Comparison of ENCODE assay signal across 21 mouse cellular contexts in genomic region chr2:6713529-6713928, GRCm38 (mm10).
DNase-seq lines count a peak whose midpoint lies in the region; ATAC-seq and TF ChIP-seq lines count a peak whose summit lies in the region.
"Had no signal": no experiment of that assay in that cellular context is flagged by ENCODE, and none has a peak within 500 bp of the region (broad histone marks: within the 10 kb centered on the region; RNA-seq: fewer than 3 reads in every experiment).

No protein-coding gene starts in this region.

- no peak overlapping the region for H3K27ac ChIP-seq in lung, postnatal 0 days (ENCODE audit: low read length)
- H3K27ac ChIP-seq in CH12.LX (ENCODE audit: insufficient read depth, low read depth): peak overlapping the region; percentile 9; the same call in 1 of the 2 replicates
- H3K27ac ChIP-seq: embryonic facial prominence, embryonic 15.5 days; forebrain, embryonic 10.5 days; forebrain, embryonic 15.5 days; hindbrain, embryonic 15.5 days had no signal

- peak; percentile 44 for DNase-seq in lung, postnatal 0 days (ENCODE audit: low spot score)
- no peak for DNase-seq in lung, postnatal 4 days
- DNase-seq in CH12.LX (ENCODE audit: extremely low read depth): no peak
- DNase-seq in embryo, embryonic 10 days (ENCODE audit: low spot score): no peak
- no peak for DNase-seq in cerebellum, postnatal 4 days (ENCODE audit: low spot score in 2 of 2)
- DNase-seq: adrenal gland, adult 8-10 months; adrenal gland, postnatal 36 days; cerebellum, adult 11-12 months; cerebellum, adult 9-10 months; cerebellum, postnatal 25 days; gastrocnemius, postnatal 10 days; heart, postnatal 36 days had no signal

- H3K9ac ChIP-seq in lung, postnatal 0 days (replicated peaks; ENCODE audit: low read depth): no peak overlapping the region
- H3K9ac ChIP-seq in CH12.LX (ENCODE audit: insufficient read depth, low read depth): peak overlapping the region; percentile 60
- H3K9ac ChIP-seq: embryonic facial prominence, embryonic 15.5 days; forebrain, embryonic 15.5 days; heart, embryonic 12.5 days; hindbrain, embryonic 15.5 days had no signal

- no peaks in the 10 kb centered on the region for H3K36me3 ChIP-seq in lung, postnatal 0 days (ENCODE audit: insufficient read depth, low read length)
- H3K36me3 ChIP-seq in CH12.LX (replicated peaks in 1 of 2; ENCODE audit: control insufficient read depth in 1 of 2, insufficient read depth in 1 of 2, low read length in 1 of 2): peaks cover 4 to 35% of the 10 kb centered on the region in 2 experiments
- H3K36me3 ChIP-seq: embryonic facial prominence, embryonic 15.5 days; forebrain, embryonic 10.5 days; heart, embryonic 12.5 days had no signal

- 81% methylated on average over 6 of the region's 6 CpGs for WGBS in lung, postnatal 0 days

- H3K4me2 ChIP-seq in lung, postnatal 0 days (replicated peaks; ENCODE audit: low read depth, low read length): no peak overlapping the region
- no peak overlapping the region; the same call in 1 of the 2 replicates for H3K4me2 ChIP-seq in CH12.LX (ENCODE audit: insufficient read depth, low read depth, poor library complexity, severe bottlenecking)
- H3K4me2 ChIP-seq: embryonic facial prominence, embryonic 15.5 days; forebrain, embryonic 15.5 days; heart, embryonic 12.5 days; hindbrain, embryonic 15.5 days had no signal

- no peaks in the 10 kb centered on the region for H3K4me1 ChIP-seq in lung, postnatal 0 days (ENCODE audit: insufficient read depth, low read depth, low read length)
- H3K4me1 ChIP-seq in CH12.LX (ENCODE audit: control insufficient read depth in 1 of 2, insufficient read depth in 2 of 2): peaks cover 12 to 92% of the 10 kb centered on the region in 2 experiments
- H3K4me1 ChIP-seq: embryonic facial prominence, embryonic 15.5 days; heart, embryonic 12.5 days; hindbrain, embryonic 15.5 days had no signal

- no peak for TF ChIP-seq POLR2A in CH12.LX (IDR thresholded peaks at IDR 0.05; ENCODE audit: low read depth, low read length)

- no peak for ATAC-seq in lung, postnatal 0 days
- peak; percentile 74 for ATAC-seq in granulocyte monocyte progenitor cell, adult 5-6 weeks (replicated peaks; ENCODE audit: poor library complexity, severe bottlenecking)
- ATAC-seq in megakaryocyte progenitor cell, adult 5-6 weeks (replicated peaks; ENCODE audit: poor library complexity): peak; percentile 59
- ATAC-seq in megakaryocyte-erythroid progenitor cell, adult 5-6 weeks (replicated peaks; ENCODE audit: low FRiP score, low TSS enrichment, poor library complexity, severe bottlenecking): no peak
- ATAC-seq: forebrain, embryonic 15.5 days had no signal

- no peak for TF ChIP-seq EP300 in lung, postnatal 0 days (IDR thresholded peaks at IDR 0.05)
- no peak for TF ChIP-seq EP300 in CH12.LX (IDR thresholded peaks at IDR 0.05; ENCODE audit: low read length)

- peaks cover 66% of the 10 kb centered on the region for H3K79me2 ChIP-seq in CH12.LX (replicated peaks; ENCODE audit: control insufficient read depth, extremely low read depth, insufficient read depth, poor library complexity, severe bottlenecking)

- dilution Hi-C loops in CH12.LX (cut with MboI; ENCODE audit: extremely low pct_ligation_motif_present, extremely low pct_unique_long_range_greater_than_20kb, low sequenced_read_pairs): no loop called here

- H3K9me3 ChIP-seq in lung, postnatal 0 days (ENCODE audit: low read length): no peaks in the 10 kb centered on the region
- no peaks in the 10 kb centered on the region for H3K9me3 ChIP-seq in CH12.LX (replicated peaks; ENCODE audit: low read length)
- H3K9me3 ChIP-seq: embryonic facial prominence, embryonic 15.5 days; forebrain, embryonic 10.5 days; forebrain, embryonic 15.5 days; heart, embryonic 12.5 days; hindbrain, embryonic 15.5 days had no signal

- in situ Hi-C loops in CH12.LX (cut with MboI; ENCODE audit: low pct_ligation_motif_present, low pct_unique_long_range_greater_than_20kb, low sequenced_read_pairs): loop anchor here (25.0 kb wide), 1 partner anchor 276 kb away; no protein-coding TSS in a partner anchor

- TF ChIP-seq RAD21 in CH12.LX (IDR thresholded peaks at IDR 0.05; ENCODE audit: low read depth, low read length): no peak

- no peak for TF ChIP-seq CTCF in lung, postnatal 0 days (IDR thresholded peaks at IDR 0.05)
- TF ChIP-seq CTCF in CH12.LX (conservative IDR thresholded peaks at IDR 0.05 in 1 of 2, IDR thresholded peaks at IDR 0.05 in 1 of 2; ENCODE audit: low read depth in 2 of 2, low read length in 2 of 2): no peak

- H3K27me3 ChIP-seq in lung, postnatal 0 days (replicated peaks; ENCODE audit: insufficient read depth, low read length): no peaks in the 10 kb centered on the region
- H3K27me3 ChIP-seq in CH12.LX (replicated peaks): no peaks in the 10 kb centered on the region
- H3K27me3 ChIP-seq: embryonic facial prominence, embryonic 15.5 days; forebrain, embryonic 15.5 days; heart, embryonic 12.5 days; hindbrain, embryonic 15.5 days had no signal

- no peak overlapping the region for H3K4me3 ChIP-seq in lung, postnatal 0 days (ENCODE audit: low read depth, low read length)
- no peak overlapping the region for H3K4me3 ChIP-seq in CH12.LX (replicated peaks in 1 of 3; ENCODE audit: low read depth in 2 of 3, low read length in 2 of 3, poor library complexity in 1 of 3)
- H3K4me3 ChIP-seq: embryonic facial prominence, embryonic 15.5 days; erythroblast, embryonic 14.5 days; forebrain, embryonic 10.5 days; forebrain, embryonic 15.5 days; heart, embryonic 12.5 days; hindbrain, embryonic 15.5 days had no signal

TF ChIP-seq in CH12.LX, 34 proteins besides CTCF, POLR2A, EP300 and RAD21:
- no peak for TF ChIP-seq USF2 (conservative IDR thresholded peaks at IDR 0.05; ENCODE audit: low read depth, low read length)
- no peak for TF ChIP-seq MYC (IDR thresholded peaks at IDR 0.05; ENCODE audit: low read depth, low read length)
- TF ChIP-seq SIN3A (IDR thresholded peaks at IDR 0.05; ENCODE audit: low read length): no peak
- no peak for TF ChIP-seq RCOR1 (conservative IDR thresholded peaks at IDR 0.05; ENCODE audit: low read depth, low read length)
- TF ChIP-seq TCF12 (IDR thresholded peaks at IDR 0.05; ENCODE audit: low read depth, low read length): no peak
- TF ChIP-seq MAZ (IDR thresholded peaks at IDR 0.05; ENCODE audit: low read depth, low read length): no peak
- no peak for TF ChIP-seq SMC3 (IDR thresholded peaks at IDR 0.05; ENCODE audit: low read depth, low read length)
- TF ChIP-seq PAX5 (IDR thresholded peaks at IDR 0.05; ENCODE audit: low read length): no peak
- TF ChIP-seq ZKSCAN1 (IDR thresholded peaks at IDR 0.05; ENCODE audit: borderline replicate concordance, low read depth, low read length): no peak
- no peak for TF ChIP-seq CHD2 (IDR thresholded peaks at IDR 0.05; ENCODE audit: low read length)
- TF ChIP-seq ETS1 (conservative IDR thresholded peaks at IDR 0.05; ENCODE audit: low read depth, low read length): no peak
- TF ChIP-seq KAT2A (IDR thresholded peaks at IDR 0.05; ENCODE audit: insufficient replicate concordance, low read length): no peak
- TF ChIP-seq POLR2AphosphoS2 (IDR thresholded peaks at IDR 0.05; ENCODE audit: low read depth, low read length): no peak
- TF ChIP-seq NELFE (IDR thresholded peaks at IDR 0.05; ENCODE audit: low read depth, low read length): no peak
- no peak for TF ChIP-seq CHD1 (IDR thresholded peaks at IDR 0.05; ENCODE audit: low read depth, low read length)
- no peak for TF ChIP-seq ZC3H11A (IDR thresholded peaks at IDR 0.05; ENCODE audit: low read depth, low read length)
- no peak for TF ChIP-seq MAX (IDR thresholded peaks at IDR 0.05; ENCODE audit: low read length)

Comparison
In these comparisons a context has a peak if more than half of its experiments do, and no peak if none do; other contexts are left out.
1. ATAC-seq: peak in granulocyte monocyte progenitor cell, adult 5-6 weeks (single experiment) and megakaryocyte progenitor cell, adult 5-6 weeks (single experiment); none in lung, postnatal 0 days (single experiment) and megakaryocyte-erythroid progenitor cell, adult 5-6 weeks (single experiment).